Mouse (Mus musculus): ENCODE data around the gene Dock9.
"Not testable (repeated sequence)": the region's sequence is repeated elsewhere in the genome, so short reads cannot be mapped to it uniquely, and the experiment has no call there.

Dock9 gene

DNA sequence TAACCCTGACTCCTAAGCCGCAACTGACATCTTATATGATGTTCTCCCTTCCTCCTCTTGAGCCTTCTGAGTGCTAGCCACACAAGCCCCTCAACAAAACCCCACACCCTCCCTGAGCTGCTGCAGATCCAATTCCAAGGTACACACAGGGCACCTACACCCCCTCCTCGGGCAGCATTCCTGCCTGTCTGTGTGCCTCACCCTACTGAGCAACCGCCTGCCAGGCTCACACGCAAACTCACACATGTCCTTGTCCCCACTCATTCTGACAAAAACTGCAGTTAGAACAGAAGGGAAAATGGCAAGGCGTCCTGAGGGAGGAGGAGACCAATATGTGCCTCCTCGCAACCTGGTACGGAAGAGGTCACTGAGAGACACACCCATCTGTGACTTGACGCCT lies 60.4 kb downstream of the Dock9 start:
- DNase-seq (ENCODE audit: low spot score in 2 of 2), result no peak

- no peak for DNase-seq (ENCODE audit: low spot score in 2 of 2)
These were observed 62.0 kb downstream of the Dock9 start for GRCm38 (mm10) chr14:121735678-121736077.

DNA sequence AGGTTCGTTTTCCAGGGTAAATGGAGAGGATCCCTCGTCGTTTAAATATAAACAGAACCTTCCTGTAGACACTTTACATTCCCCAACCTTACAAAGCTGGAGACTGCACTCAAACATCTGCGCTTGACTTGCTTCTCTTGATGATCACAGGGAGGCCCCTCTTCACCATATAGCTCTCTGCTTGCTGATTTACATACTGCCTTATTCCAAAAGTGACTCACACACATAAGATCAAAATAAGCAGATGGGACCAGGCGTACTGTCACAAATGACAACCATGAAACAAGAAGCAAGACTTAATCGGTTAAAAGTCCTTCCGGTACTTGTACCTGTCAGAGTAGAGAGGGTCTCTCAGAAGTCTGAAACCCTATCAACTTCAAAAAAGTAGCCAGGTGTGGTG lies 63.4 kb downstream of the Dock9 start:
- no peak for DNase-seq (ENCODE audit: low spot score in 2 of 2)

GRCm38 (mm10) chr14:121733694-121734093 lies 63.9 kb downstream of the Dock9 start:
- no peak for DNase-seq (ENCODE audit: low spot score in 2 of 2)

DNA sequence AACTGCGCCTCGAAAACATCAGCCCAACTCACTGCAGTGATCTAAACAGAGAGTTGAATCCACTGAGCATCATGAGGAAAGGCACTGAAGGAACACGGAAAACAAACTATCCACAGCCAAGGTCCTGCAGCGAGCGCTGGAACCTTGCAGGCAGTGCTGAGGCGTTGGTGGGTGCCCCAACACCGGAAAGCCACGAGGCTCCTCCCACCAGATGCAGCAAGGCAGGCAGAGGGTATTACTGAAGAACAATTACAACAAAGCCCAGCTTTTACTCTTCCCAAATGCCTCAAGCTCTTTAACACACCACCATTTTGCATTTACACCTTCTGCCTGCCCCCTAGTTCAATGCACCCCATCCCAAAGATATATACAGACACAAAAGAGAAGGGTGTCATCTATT lies 65.4 kb downstream of the Dock9 start:
- DNase-seq (ENCODE audit: low spot score in 2 of 2), result no peak

DNA sequence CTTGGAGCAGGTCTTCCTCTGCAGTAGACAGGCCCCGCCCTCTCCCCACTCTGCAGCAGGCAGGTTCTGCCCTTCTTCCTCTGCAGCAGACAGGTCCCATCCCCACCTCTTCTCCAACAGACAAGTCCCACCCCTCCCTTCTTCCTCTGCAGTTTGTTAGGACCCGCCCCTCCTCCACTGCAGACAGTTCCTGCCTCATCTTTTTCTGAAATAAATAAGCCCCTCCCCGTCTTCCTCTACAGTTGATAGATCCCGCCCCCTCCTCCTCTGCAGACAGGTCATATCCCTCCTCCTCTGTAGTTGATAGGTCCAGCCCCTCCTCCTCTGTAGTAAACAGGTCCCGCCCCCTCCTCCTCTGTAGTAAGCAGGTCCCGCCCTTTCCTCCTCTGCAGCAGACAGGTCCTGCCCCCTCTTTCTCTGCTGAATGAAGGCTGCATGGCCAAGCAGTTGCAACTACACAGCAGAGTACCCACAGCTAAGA lies 65.9 kb downstream of the Dock9 start:
- peak in 1 of 2 experiments; percentile 13 for DNase-seq (ENCODE audit: low spot score in 2 of 2)

- DNase-seq (ENCODE audit: low spot score in 2 of 2), result no peak
These were observed 66.7 kb downstream of the Dock9 start for GRCm38 (mm10) chr14:121730966-121731365.

GRCm38 (mm10) chr14:121727996-121728395 lies 69.6 kb downstream of the Dock9 start:
- DNase-seq (ENCODE audit: low spot score in 2 of 2), result no peak

DNA sequence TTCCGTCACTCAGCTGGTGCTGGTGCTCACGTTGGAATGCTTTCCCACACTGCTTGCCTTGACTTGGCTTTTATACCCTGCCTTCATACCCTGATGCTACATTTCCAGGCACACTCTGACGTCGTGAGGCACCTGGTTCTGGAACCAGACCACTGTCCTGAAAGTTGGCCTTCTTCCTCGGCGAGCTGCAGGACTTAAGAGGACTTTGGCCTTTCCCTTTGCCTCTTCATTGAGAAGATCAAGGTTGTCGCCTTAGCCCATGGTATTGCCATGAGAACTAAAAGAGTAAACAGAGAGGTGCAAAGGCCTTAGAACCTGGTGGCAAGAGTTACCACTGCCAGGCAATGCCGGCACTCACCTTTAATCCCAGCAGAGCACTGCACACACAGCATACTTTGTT lies 73.1 kb downstream of the Dock9 start:
- DNase-seq (ENCODE audit: low spot score in 2 of 2), result no peak

GRCm38 (mm10) chr14:121722774-121723173 lies 74.9 kb downstream of the Dock9 start:
- no peak for DNase-seq (ENCODE audit: low spot score in 2 of 2)

DNA sequence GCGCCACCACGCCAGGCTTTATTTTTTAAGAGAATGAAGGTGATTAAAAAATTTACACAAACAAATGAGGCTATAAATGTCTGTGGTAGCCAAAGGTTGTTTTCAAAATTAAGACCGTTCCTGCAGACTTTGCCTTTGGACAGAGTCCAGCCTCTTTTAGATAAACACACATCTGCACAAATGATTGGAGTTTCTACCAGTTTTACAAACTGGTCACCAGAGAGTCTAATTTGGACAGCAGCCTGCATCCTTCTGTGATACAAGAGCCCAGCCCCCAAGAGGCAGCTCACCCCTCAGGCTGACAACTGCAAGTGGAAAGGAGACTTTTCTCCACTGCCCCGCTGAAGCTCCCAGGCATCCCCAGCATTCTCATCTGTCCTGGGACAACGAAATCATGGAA lies 76.2 kb downstream of the Dock9 start:
- DNase-seq (ENCODE audit: low spot score in 2 of 2), result no peak

- DNase-seq (ENCODE audit: low spot score in 2 of 2), result no peak
These were observed 77.7 kb downstream of the Dock9 start for GRCm38 (mm10) chr14:121719638-121720601.

DNA sequence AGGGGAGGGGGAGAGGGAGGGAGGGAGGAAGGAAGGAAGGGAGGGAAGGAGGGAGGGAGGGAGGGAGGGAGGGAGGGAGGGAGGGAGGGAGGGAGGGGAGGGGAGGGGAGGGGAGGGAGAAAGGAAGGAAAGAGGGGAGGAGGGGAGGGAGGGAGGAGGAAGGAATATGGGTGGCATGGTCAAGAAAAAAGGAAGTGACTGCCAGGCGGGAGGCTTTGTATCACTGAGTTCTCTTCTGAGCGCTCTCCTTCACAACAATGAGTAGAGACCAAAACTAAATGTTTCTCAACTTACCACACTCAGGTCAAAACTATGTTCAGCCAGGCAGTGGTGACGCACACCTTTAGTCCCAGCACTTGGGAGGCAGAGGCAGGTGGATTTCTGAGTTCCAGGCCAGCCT lies 82.8 kb downstream of the Dock9 start:
- not testable (repeated sequence) for DNase-seq (ENCODE audit: low spot score in 2 of 2)

GRCm38 (mm10) chr14:121714268-121714667 lies 83.4 kb downstream of the Dock9 start:
- no peak for DNase-seq (ENCODE audit: low spot score in 2 of 2)

GRCm38 (mm10) chr14:121713830-121714197 lies 83.8 kb downstream of the Dock9 start:
- no peak for DNase-seq (ENCODE audit: low spot score in 2 of 2)

DNA sequence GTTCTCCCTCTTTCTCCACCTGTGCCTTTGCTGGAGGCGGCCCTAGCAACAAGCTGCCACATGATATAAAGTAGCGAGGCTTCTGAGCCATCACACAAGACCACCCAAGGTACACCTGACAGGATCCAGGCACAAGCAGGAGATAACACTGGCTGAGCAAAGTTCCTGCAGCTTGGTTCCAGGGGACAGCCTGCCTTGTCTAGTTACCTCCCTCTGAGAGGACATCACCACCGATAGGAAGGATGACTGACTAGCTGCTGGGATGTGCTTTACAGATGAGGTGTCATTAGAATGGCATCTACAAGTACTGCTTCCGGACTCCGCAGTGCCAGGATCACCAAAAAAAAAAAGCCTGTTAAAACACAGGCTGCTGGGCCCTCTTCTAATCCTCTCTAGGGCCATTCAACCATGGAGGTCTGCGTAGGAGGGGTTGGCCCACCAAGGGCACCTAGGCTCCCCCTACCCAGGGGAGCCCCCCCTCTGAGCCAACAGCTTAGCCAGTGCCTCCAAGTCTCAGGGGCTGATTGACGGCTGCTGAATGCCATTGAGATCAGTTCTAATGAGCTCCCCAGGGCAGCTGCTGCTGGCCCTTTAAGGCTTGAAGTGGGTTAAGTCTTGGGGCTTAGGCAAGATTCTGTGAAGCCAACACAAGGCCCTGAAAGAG lies 84.3 kb downstream of the Dock9 start:
- no peak for DNase-seq (ENCODE audit: low spot score in 2 of 2)

- no peak for DNase-seq (ENCODE audit: low spot score in 2 of 2)
These were observed 86.4 kb downstream of the Dock9 start for GRCm38 (mm10) chr14:121711089-121711826.

DNA sequence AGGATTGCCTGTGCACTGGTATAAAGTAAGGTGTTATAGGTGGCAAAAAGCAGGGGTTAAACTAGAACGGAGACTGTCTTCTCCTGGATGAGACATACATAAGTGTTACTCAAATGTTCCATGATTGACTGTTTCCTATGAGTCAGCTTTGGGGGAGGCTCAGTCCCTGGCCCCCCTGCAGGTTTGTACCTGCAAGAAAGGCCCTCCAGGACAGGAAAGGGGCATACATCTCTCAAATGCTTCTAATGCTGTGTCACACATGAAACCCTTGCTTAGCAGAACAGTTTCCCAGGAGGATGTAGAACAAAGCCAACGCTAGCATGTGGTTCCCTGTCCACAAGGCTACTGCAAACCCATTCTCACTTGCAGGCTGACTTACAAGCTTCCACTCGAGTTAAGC lies 87.5 kb downstream of the Dock9 start:
- DNase-seq (ENCODE audit: low spot score in 2 of 2), result no peak

DNA sequence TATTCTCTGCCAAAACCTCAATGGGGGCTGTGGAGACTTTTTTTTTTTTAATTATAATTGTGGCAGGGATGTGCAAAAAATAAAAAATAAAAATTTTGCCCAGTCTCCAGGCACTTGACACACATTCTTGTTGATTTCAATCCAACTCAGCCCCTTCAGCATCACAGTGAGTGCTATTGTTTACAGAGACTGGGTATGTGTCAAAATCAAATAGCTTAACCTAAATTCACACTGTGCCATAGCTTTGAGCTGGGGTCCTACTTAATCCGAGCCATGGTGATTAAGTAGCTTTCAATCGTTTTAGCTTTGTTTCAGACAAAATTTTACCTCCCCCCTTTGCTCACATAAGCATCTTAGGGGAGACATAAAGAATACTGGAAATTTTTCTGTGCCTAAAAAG lies 89.4 kb downstream of the Dock9 start:
- DNase-seq (ENCODE audit: low spot score in 2 of 2), result no peak

GRCm38 (mm10) chr14:121706482-121706901 lies 91.1 kb downstream of the Dock9 start:
- no peak for DNase-seq (ENCODE audit: low spot score in 2 of 2)

DNA sequence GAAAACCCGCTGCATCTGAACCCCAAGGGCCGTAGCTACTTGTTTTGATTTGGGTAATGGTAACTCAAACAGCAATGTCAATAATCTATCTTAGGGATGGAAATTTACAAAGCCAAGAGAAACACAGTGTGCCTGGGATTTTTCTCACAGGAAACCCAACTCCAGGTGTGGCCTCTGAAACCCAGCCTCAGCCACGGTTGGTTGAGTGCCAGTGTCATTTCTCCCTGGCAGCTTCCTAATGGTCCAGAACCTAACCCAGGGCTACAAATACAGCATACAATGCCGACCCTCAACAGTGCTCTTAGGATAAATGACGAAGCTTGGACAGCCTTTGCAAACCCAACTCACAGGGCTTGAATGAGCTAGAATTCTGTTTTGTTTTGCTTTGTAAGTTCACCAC lies 92.0 kb downstream of the Dock9 start:
- DNase-seq (ENCODE audit: low spot score in 2 of 2), result no peak

GRCm38 (mm10) chr14:121702534-121702933 lies 95.1 kb downstream of the Dock9 start:
- no peak for DNase-seq (ENCODE audit: low spot score in 2 of 2)

All from spleen, postnatal 14 days (tissue).